Mouse (Mus musculus) thymus, adult 2 months (tissue): ENCODE data around the gene Pde11a. TPM values are rescaled to one million over a fixed set of nuclear protein-coding genes. Genes with fewer than 3 reads are reported as not detected.

Source experiments
- DNase-seq: peaks from one replicate; pipeline ENCODE4 v3.0.0; 2021
- H3K27ac ChIP-seq: fragments of 200-500 bp; 2 replicates; pipeline ENCODE4 v1.5.1; 2012; ENCODE audit warnings: low read length, control low read depth; ENCODE audit not compliant: control insufficient read depth, insufficient read depth
- H3K27me3 ChIP-seq: fragments of 200-500 bp; 2 replicates; pipeline ENCODE4 v1.6.1; 2012; ENCODE audit warnings: mild to moderate bottlenecking, low read length, moderate library complexity, mixed read lengths; ENCODE audit not compliant: control insufficient read depth, insufficient read depth
- H3K36me3 ChIP-seq: fragments of 200-500 bp; 2 replicates; pipeline ENCODE4 v1.6.1; 2012; ENCODE audit warnings: mild to moderate bottlenecking, low read length, moderate library complexity; ENCODE audit not compliant: control insufficient read depth, insufficient read depth
- H3K4me1 ChIP-seq: fragments of 200-500 bp; replicated peaks from 2 replicates; pipeline ENCODE4 v1.6.1; 2012; ENCODE audit warnings: low read length; ENCODE audit not compliant: control insufficient read depth, insufficient read depth
- H3K4me3 ChIP-seq: fragments of 200-500 bp; 2 replicates; pipeline ENCODE4 v1.5.1; 2012; ENCODE audit warnings: mild to moderate bottlenecking, low read length, control low read depth, moderate library complexity; ENCODE audit not compliant: control insufficient read depth, insufficient read depth
- CTCF ChIP-seq: fragments of 200-500 bp; IDR thresholded peaks from 2 replicates; pipeline ENCODE4 v1.5.1; 2012; ENCODE audit warnings: mild to moderate bottlenecking, control low read depth, low read length, moderate library complexity, borderline replicate concordance; ENCODE audit not compliant: control insufficient read depth, poor library complexity, insufficient read depth; ENCODE audit errors: extremely low read depth
- POLR2A ChIP-seq: fragments of 200-500 bp; IDR thresholded peaks from 2 replicates; pipeline ENCODE4 v1.6.1; 2012; ENCODE audit warnings: mild to moderate bottlenecking, low read length, control low read depth, moderate library complexity; ENCODE audit not compliant: control insufficient read depth, poor library complexity, insufficient read depth; ENCODE audit errors: extremely low read depth
- WGBS: fragments of 180-500 bp; shearing (Covaris S2); methylation state at CpG from one replicate; pipeline ENCODE4 v1.1.7; 2018; 5-methylcytosine and 5-hydroxymethylcytosine counted together
- polyA plus RNA-seq: library from polyadenylated mRNA; depleted of rRNA; stranded (reverse); fragments of >200 nt; gene quantifications from 2 replicates; pipeline ENCODE4 v1.2.3, GENCODE M21; 2012

The Pde11a gene
- polyA plus RNA-seq, 1 experiment = 1.7 TPM

DNA sequence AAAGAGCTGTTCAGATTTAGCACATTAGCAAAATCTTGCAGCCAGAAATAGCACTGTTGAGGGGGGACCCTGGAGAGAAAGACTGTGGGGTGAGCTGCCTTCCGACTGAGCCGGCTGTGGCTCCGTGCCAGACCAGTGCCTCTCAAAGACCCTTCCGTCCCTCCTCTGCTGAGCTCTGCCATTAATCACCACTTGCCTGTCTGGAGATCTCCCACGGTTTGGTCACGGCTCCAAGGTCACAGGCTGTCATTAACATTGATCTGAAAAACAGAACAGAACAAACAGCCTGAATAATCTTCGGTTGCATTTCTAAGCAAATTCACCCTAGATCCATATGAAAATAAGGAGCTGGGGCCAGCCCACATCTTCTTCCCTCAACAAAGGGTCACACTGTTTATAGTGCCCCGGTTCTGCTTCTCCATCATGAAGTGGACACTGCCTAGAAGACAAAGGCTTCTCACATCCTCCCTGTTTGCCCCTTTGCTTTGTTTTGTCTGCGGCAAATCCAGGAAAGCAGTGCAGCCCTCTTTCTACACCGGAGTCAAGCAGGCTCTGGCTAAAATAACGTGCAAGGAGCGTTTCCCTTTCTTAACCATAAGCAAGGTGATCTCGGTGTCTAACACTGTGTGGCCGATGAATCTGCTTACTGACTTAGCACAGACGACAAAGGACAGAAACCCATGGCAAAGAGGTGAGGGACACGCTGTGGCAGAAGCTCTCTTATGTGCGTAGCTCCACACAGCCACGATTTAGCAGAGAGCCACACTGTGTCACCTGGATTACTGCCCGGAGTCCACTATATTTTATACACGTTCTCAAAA, 309.3 kb downstream of the Pde11a start:
- no peak overlapping the region for H3K27ac ChIP-seq

DNA sequence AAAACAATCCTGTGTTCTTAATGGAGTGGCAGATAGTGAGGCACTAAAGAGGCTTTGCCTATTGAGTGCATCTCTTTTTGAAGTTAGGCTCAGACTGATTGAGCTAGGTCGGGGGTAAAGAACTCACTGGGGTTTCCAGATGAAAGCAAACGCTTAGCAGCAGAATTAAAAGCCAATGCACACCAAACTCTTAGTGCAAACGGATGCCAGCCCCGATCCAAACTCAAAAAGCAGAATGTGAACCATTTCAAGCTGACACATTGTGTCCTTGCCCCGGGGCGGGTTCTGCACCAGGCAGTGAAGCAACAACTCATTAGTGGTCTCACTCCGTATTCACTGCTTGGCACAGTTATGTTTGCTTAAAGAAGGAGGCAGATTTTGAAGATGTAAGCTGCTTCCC, 321.7 kb downstream of the Pde11a start:
- H3K4me1 ChIP-seq = no peaks in the 10 kb centered on the region
- 64% methylated on average over 7 of the region's 7 CpGs for WGBS
- H3K4me3 ChIP-seq = no peak overlapping the region
- H3K27me3 ChIP-seq = no peaks in the 10 kb centered on the region
- DNase-seq = no peak
- no peak overlapping the region for H3K27ac ChIP-seq
- no peaks in the 10 kb centered on the region for H3K36me3 ChIP-seq
- TF ChIP-seq CTCF (no peak), POLR2A (no peak)

More for the DNA sequence above, 309.3 kb downstream of the Pde11a start:
- DNase-seq = no peak
- no peak for TF ChIP-seq POLR2A
- TF ChIP-seq CTCF = no peak
- no peaks in the 10 kb centered on the region for H3K4me1 ChIP-seq
- no peaks in the 10 kb centered on the region for H3K36me3 ChIP-seq
- H3K27me3 ChIP-seq = peaks cover 2% of the 10 kb centered on the region; the same call in 1 of the 2 replicates
- H3K4me3 ChIP-seq = no peak overlapping the region
- WGBS = 24% methylated on average over 20 of the region's 20 CpGs

DNA sequence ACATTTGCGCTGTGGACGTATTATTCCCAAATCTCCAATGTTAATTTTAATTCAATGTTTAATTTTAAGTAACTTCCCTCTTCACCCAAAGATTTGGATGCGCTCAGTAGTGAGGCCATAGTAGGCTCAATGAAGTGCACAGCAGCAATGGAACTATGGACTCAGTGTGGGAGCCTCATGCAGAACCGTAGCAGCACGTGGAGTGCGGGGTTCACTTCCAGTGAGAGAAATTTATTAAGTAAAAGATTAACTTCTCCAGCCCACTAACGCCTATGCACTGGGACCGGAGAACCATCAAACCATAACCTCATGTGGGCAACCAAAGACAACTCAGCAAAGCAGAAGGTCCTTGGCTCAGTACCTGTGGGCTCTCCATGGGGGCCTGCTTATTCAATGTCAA, 322.4 kb downstream of the Pde11a start:
- no peak for DNase-seq
- H3K4me1 ChIP-seq = no peaks in the 10 kb centered on the region
- no peaks in the 10 kb centered on the region for H3K36me3 ChIP-seq
- H3K27ac ChIP-seq = no peak overlapping the region
- no peak overlapping the region for H3K4me3 ChIP-seq
- no peaks in the 10 kb centered on the region for H3K27me3 ChIP-seq
- TF ChIP-seq POLR2A (no peak), CTCF (no peak)
- WGBS = 94% methylated on average over 8 of the region's 8 CpGs

DNA sequence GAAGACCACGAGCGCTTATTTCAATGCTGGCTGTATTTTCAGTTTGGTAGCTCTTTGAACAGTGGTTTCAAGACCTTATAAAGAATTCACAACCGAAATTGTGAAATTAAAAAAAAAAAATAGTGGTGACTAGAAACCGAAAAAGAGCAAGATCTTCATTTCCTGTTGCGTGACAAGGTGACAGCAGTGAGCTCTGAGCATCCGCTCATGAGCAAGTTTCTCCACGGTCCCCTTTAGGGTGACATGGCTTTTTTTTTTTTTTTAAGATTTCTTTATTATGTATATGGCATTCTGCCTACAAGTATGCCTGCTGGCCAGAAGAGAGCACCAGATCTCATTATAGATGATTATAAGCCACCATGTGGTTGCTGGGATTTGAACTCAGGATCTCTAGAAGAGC, 323.1 kb downstream of the Pde11a start:
- Histone ChIP-seq H3K4me3 (no peak overlapping the region), H3K27ac (no peak overlapping the region), H3K27me3 (no peaks in the 10 kb centered on the region), H3K36me3 (no peaks in the 10 kb centered on the region), H3K4me1 (no peaks in the 10 kb centered on the region)
- no peak for DNase-seq
- no peak for TF ChIP-seq CTCF
- TF ChIP-seq POLR2A = no peak
- 75% methylated on average over 7 of the region's 7 CpGs for WGBS

DNA sequence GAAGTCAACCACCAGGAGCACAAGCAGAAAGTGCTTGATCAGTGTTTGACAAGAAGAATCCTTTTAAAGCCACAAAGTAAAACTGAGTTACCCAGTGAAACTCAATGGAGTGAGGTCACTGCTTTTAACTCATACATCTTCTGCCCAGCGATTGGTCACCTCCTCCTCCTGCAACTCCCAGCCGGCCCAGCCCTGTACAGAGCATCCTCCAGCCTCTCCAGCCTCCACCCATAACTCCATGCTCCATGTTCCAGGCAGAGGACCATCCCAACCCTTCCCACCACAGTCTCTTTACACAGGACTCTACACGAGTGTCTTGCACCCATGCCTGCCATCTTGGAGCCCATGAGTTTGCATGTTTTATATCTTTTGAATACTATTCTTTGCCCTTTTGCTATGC, 323.9 kb downstream of the Pde11a start:
- TF ChIP-seq POLR2A = no peak
- no peak for TF ChIP-seq CTCF
- 96% methylated on average over 3 of the region's 3 CpGs for WGBS
- no peak overlapping the region for H3K27ac ChIP-seq
- no peak for DNase-seq
- no peak overlapping the region for H3K4me3 ChIP-seq
- H3K36me3 ChIP-seq = no peaks in the 10 kb centered on the region
- no peaks in the 10 kb centered on the region for H3K27me3 ChIP-seq
- no peaks in the 10 kb centered on the region for H3K4me1 ChIP-seq

DNA sequence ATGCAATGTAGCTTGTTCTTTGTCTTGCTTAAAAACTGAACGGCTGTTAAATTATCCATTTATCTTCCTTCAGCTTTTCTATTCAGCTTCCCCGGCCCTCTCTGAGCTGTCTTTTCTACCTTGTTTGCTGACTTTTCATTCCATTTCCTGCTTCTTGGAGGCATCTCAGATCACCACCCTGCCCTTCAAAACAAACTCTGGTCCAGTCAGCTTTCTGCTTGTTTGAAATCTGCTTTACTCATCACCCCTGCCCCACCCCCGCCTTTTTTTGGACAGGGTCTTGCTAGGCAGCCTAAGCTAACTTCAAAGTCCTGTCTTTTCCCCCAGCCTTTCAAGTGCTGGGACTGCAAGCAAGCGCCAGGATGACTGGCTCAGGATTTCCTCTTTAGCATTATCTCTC, 332.4 kb downstream of the Pde11a start:
- no peaks in the 10 kb centered on the region for H3K4me1 ChIP-seq
- 63% methylated on average over 4 of the region's 4 CpGs for WGBS
- no peak overlapping the region for H3K27ac ChIP-seq
- TF ChIP-seq CTCF (no peak), POLR2A (no peak)
- no peak overlapping the region for H3K4me3 ChIP-seq
- H3K27me3 ChIP-seq = no peaks in the 10 kb centered on the region
- no peak for DNase-seq
- H3K36me3 ChIP-seq = no peaks in the 10 kb centered on the region

- 87% methylated on average over 9 of the region's 9 CpGs for WGBS
- no peak for DNase-seq
- Histone ChIP-seq H3K4me3 (no peak overlapping the region), H3K36me3 (no peaks in the 10 kb centered on the region), H3K27ac (no peak overlapping the region), H3K4me1 (no peaks in the 10 kb centered on the region), H3K27me3 (no peaks in the 10 kb centered on the region)
- TF ChIP-seq CTCF = no peak
- TF ChIP-seq POLR2A = no peak
Observed at GRCm38 (mm10) chr2:76002899-76003298, 335.7 kb downstream of the Pde11a start.
